Mouse (Mus musculus): Measurements from ENCODE around the gene Stk10. TPM values are rescaled to one million over a fixed set of nuclear protein-coding genes. Genes with fewer than 3 reads are reported as not detected.
"Not testable (repeated sequence)": the region's sequence is repeated elsewhere in the genome, so short reads cannot be mapped to it uniquely, and the experiment has no call there.

Stk10 gene
- polyA plus RNA-seq, 1 experiment: 13.5 TPM

DNA sequence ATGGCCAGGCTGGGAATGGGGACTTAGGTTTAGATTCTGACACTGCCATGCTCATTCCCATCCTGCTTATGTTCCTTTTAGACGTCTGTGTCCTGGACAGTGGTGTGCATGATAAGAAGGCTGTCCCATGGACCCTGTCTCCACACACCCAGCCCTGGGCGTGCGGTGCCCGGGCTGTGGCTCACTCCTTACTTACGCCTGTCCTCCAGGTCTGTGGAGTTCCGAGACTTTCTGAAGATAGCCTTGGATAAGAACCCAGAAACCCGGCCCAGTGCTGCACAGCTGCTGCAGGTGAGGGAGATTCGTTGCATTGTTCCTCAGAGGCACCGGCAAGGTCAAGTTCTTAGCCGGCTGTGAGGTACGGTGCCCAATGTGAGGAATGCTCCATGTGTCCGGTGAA lies 56.1 kb downstream of the Stk10 start:
- 90% methylated on average over 12 of the region's 12 CpGs for WGBS
- DNase-seq (ENCODE audit: low read depth, low spot score): no peak

DNA sequence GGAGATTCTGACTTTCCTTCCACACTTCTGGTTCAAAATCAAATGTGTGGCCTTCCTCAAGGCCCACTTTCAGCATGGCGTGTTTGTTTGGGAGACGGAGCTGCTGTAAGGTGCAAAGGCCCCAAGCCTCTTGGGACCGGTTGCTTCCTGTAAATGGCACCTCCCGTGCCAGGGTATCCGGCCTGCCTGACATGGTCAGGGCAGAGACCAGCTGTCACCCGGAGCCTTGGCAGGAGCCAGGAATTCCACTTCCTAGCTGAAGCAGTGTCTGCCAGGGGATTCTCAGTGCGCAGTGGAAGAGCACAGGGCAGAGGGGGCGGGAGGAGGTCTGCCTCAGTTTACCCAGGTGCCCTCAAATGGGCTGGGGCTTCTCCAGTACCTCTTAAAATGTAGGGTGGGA lies 56.7 kb downstream of the Stk10 start:
- no peak for DNase-seq (ENCODE audit: low read depth, low spot score)
- WGBS: 88% methylated on average over 8 of the region's 8 CpGs

DNA sequence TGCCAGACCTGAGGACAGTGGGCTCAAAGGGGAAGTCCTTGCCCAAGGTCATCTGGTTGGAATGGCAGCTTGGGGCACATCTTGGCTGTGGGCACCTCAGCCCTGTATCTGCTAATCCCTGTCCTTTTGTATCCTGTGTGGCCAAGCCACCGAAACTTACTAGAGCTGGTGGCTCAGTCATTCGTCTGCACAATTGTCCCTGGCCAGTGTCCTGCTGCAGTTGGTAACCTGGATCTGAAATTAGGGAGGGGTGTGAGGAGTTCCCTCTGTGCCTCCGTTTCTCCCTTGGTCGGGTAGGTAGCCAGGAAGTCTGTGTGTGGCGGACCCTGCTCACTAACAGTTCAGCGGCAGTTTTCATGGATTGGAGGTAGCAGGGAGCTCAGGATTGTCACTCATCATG lies 57.1 kb downstream of the Stk10 start:
- DNase-seq (ENCODE audit: low read depth, low spot score): no peak
- WGBS: 94% methylated on average over 6 of the region's 6 CpGs

DNA sequence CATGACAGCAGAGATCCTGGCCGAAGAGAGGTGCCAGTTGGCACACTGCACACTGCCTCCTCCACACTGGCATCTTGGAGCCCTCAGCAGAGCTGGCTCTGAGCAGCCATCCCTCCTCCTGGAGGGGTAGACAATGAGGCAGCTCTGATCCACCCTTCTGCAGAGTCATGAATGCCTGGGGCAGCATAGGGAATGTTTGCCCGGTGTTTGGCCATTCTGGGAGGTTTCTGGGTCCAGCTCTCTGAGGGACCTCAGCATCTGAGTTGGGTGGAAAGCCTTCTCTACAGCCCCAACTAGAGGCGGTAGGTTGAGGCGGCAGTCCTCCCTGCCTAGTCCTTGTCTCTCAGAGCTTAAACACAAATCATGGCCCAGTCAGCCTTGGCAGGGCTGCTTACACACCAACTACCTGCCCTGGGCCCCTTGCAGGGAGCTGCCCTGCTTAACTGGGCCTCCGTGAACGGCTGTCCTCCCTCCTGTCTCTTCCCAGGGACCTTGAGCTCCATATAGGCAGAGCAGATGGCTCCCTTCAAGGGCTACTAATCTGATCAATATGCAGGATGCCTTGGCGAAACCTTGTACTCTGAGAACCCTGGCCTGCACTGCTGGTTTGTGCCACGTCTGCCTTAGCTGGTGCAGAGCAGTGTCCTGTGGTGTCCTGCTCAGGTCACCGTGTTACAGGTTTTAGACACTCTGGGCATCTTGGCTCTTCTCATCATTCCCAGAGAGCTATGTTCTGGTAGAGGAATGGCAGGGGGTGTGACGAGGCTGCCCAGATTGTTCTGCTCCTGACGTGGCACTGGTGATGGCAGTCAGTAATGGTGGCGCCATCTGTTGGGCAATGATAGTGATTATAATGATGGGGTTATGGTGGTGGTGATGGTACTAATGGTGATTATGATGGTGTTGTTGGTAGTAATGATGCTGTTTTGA lies 59.1 kb downstream of the Stk10 start:
- 75% methylated on average over 12 of the region's 12 CpGs for WGBS
- no peak for DNase-seq (ENCODE audit: low read depth, low spot score)

DNA sequence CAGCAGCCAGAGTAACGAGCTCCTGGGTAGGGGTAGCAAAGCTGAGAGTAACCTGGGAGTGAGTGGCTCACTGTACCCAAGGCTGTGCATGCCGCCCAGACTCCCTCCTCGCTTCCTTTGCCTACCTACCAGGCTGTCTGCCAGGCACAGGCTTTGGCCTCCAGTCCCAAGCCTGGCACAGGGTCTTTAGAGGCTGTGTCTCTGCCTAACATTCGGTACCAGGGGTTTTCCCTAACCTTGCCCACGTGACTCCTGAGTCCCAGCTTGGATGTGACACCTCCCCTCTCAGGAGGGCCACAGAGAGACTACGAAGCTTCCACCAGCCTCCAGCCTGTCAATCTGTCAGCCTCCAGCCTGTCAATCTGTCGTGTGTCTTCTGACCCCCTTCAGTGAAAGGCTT lies 60.0 kb downstream of the Stk10 start:
- WGBS: 87% methylated on average over 7 of the region's 7 CpGs
- DNase-seq (ENCODE audit: low read depth, low spot score): no peak

DNA sequence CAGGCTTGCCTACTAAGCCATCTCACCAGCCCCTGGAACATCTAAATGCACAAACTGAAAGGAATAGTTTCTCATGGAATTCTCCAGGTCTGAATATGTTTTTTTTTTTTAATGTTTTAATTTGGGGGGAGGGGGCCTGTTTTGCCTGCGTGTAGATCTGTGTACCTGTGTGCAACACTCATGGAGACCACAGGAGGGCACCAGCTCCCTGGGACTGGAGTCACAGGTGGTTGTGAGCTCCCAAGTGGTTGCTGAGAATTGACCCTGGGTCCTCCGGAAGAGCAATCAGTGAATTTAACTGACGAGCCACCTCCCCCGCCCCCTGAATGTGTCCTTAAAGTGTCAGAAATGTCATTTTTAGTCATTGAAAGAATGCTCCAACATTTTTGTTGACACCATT lies 61.0 kb downstream of the Stk10 start:
- 95% methylated on average over 4 of the region's 4 CpGs for WGBS
- DNase-seq (ENCODE audit: low read depth, low spot score): no peak

DNA sequence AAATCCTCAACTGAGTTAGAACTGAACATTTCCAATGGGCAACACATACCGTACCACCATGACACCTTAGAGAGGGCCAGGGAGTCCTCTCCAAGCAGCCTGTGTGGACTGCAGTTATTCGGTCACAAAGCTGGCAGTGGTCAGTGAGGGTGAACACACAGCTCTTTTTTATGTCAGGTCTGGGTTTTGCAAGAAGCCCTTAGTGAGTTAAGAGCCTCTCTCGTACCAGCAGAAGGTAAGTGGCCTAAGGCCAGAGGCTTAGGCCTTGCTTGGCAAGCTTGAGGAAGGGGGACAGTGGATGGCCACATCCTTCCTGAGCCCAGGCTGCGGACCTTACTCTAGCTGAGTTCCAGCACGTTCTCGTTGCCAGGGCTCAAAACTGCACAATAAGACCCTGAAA lies 67.3 kb downstream of the Stk10 start:
- WGBS: 97% methylated on average over 6 of the region's 6 CpGs
- no peak for DNase-seq (ENCODE audit: low read depth, low spot score)

DNA sequence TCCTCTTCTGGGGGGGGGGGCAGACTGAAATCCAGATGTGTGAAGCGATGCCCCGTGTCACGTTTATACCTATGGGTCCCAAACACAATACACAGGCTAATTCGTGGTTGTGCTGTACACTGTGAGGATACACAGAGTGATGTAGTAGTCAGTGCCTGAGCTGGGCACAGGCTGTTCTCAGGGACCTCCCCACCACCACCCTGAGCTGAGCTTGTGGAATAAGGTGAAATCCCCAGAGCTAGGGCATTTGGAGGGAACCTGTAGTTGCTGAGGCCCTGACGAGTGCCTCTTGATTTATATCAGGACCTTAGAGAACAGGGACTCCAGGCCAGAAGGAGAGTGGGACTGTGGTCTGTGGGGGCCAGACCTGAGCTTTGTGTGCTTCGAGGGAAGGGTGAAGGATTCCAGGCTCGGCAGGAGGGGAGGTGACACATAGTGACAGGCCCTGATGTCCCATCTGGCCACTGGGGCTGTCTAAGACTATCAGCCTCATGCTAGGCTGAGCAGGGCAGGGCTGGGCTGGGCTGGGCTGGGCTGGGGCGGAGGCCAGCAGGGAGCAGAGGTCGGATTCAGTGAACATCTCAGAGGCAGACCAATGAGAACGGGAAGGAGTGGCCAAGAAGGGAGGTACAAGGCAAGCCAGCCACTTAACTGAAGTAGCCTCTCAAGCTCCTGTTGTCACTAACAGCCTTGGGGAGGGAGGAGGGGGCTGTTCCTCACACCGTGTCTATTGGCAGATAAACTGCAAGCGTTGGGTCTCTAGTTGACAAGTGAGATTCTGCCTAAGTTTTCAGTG lies 68.6 kb downstream of the Stk10 start:
- WGBS: 40% methylated on average over 12 of the region's 12 CpGs
- peak; percentile 58 for DNase-seq (ENCODE audit: low read depth, low spot score)

DNA sequence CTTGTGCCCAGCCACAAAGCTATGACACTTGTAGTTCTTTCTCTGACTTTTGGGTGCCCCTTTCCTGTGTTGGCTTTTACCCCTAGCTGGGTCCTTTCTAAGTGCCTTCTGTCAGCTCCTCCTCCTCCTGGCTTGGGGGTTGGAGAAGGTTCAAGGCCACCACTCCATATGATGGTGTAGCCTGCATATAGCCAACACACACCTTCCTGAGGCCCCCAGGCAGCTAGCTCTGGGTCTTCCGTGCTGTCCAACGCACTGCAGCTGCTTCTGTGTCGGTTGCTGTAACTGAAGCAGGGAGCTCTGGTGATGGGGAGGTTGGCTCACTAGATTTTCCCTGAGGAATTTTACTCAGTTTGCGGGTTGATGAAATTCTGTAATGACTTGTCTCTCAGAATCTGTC lies 71.6 kb downstream of the Stk10 start:
- WGBS: 81% methylated on average over 4 of the region's 4 CpGs

DNA sequence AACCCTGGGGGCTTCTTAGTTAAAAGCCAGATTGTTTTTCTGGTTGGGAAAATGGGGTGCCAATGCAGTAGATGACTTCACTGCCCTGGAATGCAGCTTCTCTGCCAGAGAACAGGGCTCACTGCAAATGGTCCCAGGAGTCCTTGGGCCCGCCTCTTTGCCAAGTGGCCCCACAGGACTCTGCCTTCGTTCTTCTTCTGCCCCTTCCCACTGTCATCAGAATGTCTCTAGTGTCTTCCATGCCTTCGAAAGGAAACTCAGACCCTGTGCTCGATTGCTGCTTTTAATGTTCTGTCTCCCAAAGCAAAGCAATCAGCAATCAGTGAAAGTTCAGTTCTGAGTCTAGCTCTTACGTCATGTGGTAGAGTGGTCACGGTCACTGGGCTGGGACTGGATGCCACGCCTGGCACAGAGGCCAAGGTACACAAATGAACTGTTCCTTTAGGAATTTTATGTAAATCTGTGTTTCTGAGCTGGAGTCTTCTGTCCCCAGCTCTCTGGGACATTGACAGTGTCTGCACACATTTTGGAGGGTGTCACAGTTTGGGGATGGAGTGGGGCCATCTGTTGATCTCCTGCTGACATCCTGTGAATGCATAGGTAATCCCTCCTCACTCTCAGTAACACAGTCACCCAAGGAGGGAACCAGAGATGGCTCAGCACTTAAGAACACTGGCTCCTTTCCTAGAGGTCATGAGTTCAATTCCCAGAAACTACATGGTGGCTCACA lies 72.2 kb downstream of the Stk10 start:
- DNase-seq (ENCODE audit: low read depth, low spot score): peak; percentile 71
- 17% methylated on average over 7 of the region's 7 CpGs for WGBS

More for the DNA sequence above, 71.6 kb downstream of the Stk10 start:
- no peak for DNase-seq (ENCODE audit: low read depth, low spot score)

DNA sequence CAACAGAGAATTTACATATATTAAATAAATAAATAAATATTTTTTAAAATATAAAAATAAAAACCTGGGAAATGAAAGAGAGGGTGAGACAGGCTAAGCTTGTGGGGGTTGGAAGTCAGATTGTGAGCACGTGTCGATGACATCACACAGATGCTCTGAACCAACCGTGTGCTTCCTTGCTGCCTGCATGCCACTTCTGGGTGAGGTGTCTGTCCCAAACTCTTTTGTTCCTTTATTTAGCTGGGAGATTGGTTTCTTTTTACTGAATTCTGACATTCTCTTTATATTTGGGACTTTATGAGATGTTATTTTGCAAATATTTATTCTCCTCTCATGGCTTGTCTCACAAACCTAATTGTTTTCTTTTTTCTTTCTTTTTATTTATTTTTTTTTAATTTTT lies 72.8 kb downstream of the Stk10 start:
- no peak for DNase-seq (ENCODE audit: low read depth, low spot score)
- 80% methylated on average over 3 of the region's 3 CpGs for WGBS

DNA sequence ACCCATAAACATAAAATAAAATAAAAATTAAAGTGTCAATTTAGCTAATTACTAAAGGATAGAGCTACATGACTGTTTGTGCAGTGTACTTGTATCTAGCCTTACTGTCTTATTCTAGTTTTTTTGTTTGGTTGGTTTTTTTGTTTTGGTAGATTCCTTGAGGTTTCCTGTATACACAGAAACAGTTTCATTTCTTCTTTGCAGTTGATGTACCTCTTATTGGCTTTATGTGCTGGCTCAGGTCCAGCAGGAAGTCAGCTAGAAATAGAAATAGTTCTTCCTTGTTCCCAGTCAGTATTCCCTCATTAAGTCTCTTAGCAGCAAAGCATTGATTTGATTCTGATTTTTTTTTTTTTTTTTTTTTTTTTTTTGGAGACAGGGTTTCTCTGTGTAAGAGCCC lies 74.2 kb downstream of the Stk10 start:
- DNase-seq (ENCODE audit: low read depth, low spot score): peak; percentile 76

DNA sequence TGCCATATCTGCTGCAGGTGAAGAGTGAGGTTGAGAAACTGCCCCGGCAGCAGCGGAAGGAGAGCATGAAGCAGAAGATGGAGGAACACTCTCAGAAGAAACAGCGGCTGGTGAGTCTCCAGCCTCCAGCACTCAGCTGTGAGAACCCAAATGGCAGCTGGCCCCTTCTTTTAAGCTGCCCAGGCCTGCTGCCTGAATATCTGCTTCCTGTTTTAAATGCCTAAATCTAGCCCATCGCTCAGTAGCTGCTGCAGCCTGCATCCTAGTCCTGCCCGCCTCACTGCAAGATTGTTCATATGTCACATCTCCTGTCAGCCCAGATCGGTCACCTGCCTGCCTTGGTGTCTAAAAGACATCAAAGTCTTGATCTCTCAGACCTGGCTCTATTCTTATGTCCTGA lies 77.5 kb downstream of the Stk10 start:
- no peak for DNase-seq (ENCODE audit: low read depth, low spot score)
- 88% methylated on average over 6 of the region's 6 CpGs for WGBS

DNA sequence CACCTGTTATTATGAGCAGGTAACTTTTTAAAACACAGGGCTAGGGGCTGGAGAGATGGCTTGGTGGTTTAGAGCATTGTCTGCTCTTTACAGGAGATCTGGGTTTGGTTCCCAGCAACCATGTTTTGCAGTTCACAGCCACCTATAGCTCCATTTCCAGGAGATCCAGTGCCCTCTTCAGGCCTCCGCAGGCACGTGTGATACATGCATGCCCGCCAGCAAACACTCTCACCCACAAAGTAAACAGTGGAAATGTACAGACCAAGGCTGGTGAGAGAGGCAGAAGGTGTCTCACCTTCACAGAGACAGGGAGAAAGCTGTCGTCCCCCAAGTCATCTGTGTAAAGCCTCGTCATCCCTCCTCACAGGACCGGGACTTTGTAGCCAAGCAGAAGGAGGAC lies 79.2 kb downstream of the Stk10 start:
- DNase-seq (ENCODE audit: low read depth, low spot score): no peak
- 31% methylated on average over 6 of the region's 6 CpGs for WGBS

DNA sequence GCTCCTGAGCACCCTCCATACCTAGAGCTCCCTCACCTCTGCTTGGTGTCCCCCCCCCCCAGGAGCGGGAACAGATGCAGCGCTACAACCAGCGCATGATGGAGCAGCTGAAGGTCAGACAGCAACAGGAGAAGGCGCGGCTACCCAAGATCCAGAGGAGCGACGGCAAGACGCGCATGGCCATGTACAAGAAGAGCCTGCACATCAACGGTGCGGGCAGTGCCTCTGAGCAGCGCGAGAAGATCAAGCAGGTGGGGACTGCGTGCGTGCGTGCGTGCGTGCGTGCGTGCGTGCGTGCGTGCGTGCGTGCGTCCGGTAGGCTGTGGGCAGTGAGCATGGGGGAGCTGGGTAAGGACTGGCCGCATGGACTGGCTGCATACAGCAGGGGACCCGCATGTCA lies 81.4 kb downstream of the Stk10 start:
- no peak for DNase-seq (ENCODE audit: low read depth, low spot score)
- 96% methylated on average over 29 of the region's 29 CpGs for WGBS

DNA sequence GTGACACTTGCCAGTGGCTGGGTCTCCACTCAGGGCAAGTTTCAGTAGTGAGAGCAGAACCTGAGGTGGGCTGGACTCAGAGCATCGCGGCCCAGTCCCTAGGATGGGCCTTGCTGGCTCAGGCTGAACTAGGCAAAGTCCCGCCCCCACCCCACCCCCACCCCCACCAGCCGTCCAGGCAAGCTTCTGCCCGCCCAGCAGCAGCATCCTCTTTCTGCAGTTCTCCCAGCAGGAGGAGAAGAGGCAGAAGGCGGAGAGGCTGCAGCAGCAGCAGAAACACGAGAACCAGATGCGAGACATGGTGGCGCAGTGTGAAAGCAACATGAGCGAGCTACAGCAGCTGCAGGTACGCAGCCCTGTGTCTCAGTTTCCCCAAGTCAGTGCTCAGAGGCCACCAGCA lies 82.5 kb downstream of the Stk10 start:
- 74% methylated on average over 11 of the region's 11 CpGs for WGBS
- no peak for DNase-seq (ENCODE audit: low read depth, low spot score)

DNA sequence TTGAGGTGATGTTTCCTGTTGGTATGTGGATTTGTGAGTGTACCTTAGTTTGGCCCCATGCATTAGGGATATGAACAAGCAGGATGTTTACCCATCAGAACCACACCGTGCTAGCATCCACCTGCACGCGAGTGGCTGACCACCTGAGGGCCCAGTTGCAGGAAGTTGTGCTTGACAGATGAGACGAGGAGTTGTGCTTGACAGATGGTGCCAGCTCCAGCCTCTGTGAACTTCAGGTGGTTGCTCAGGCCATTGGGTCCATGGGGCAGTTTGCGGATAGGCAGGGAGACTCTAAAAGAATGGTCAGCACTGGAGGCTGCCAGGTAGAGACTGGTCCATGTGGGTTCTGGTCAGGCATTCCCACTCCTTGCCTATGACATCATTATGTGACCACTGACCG lies 83.0 kb downstream of the Stk10 start:
- no peak for DNase-seq (ENCODE audit: low read depth, low spot score)
- 64% methylated on average over 6 of the region's 6 CpGs for WGBS

DNA sequence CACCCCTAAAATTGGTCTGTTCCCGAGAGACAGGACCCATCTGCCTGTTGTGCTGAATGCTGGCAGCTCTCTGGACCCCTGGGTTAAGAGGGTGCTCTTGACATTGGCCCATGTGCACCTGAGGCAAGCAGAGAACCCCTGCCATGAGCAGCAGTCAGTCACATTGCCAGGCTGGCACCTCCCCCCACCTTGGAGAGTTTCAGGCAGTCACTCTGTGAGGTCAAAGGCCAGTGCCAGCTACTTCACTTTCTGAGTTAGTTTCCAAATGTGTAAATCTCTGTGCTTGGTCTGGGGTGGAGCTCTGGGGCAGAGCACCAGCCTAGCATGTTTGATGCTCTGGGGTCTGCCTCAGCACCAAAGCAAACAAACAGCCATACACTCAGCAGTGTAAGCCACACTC lies 84.9 kb downstream of the Stk10 start:
- 97% methylated on average over 1 of the region's 1 CpGs for WGBS
- no peak for DNase-seq (ENCODE audit: low read depth, low spot score)

DNA sequence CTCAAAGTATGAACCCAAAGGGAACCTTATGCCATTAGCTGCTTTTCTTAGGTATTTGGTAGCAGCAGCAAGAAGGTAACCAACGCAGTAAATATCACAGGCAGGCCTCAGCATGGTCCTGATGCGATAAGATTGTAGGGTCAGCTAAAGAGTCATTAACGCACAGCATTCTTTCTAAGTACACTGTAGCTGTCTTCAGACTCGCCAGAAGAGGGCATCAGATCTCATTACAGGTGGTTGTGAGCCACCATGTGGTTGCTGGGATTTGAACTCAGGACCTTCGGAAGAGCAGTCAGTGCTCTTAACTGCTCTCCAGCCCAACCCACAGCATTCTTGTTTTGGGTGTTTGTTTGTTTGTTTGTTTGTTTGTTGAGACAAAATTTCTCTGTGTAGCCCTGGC lies 85.5 kb downstream of the Stk10 start:
- DNase-seq (ENCODE audit: low read depth, low spot score): not testable (repeated sequence)

DNA sequence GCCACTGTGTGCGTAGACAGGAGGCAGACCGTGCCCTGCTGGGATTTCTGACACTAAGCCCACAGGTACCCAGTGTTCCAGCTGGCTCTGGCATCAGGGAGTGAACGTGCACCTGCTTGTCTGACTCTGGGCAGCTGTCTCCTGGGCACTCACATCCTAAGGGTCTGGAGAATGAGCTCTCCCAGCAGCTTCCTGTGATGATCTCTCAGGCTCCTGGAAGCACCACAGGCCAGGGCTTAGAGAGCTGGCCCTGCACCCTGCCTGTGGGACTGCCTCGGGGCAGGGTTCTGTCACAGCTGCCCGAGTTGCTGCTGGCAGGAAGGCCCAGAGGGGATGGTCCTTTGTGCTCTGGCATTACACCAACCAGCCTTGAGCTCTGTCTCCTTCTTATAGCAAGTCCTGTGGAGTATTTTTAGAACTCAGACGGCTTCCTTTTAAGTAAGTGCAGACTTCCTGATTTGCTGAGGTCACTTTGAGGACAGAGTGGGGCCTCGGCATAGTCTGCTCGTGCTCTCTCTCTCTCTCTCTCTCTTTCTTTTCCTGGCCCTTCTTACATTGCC lies 86.2 kb downstream of the Stk10 start:
- WGBS: 11% methylated on average over 8 of the region's 8 CpGs
- DNase-seq (ENCODE audit: low read depth, low spot score): no peak

More for the DNA sequence above, 85.5 kb downstream of the Stk10 start:
- 92% methylated on average over 5 of the region's 5 CpGs for WGBS

All from large intestine, adult 2 months (tissue).